Mouse (Mus musculus): Measurements from ENCODE around the gene Rbx1. TPM values are rescaled to one million over a fixed set of nuclear protein-coding genes. Genes with fewer than 3 reads are reported as not detected.
A peak's percentile ranks its signal among the peaks of the same experiment; 100 is the strongest.

Rbx1 gene
- total RNA-seq, 2 experiments from 2014 or later, result 118 to 123 TPM

GRCm38 (mm10) chr15:81483691-81484090 lies 17.6 kb downstream of the Rbx1 start:
- DNase-seq, result no peak

GRCm38 (mm10) chr15:81485483-81485882 lies 19.4 kb downstream of the Rbx1 start:
- DNase-seq, result no peak

- no peak for DNase-seq
Measured at GRCm38 (mm10) chr15:81503466-81503865, 37.4 kb downstream of the Rbx1 start.

- no peak for DNase-seq
Measured at GRCm38 (mm10) chr15:81503995-81504394, 37.9 kb downstream of the Rbx1 start.

GRCm38 (mm10) chr15:81507201-81507600 lies 41.1 kb downstream of the Rbx1 start:
- no peak for DNase-seq

- no peak for DNase-seq
Measured at GRCm38 (mm10) chr15:81510621-81511020, 44.5 kb downstream of the Rbx1 start.

- DNase-seq, result peak; percentile 45
Measured at GRCm38 (mm10) chr15:81511601-81512261, 45.6 kb downstream of the Rbx1 start.

- peak; percentile 81 for DNase-seq
Measured at GRCm38 (mm10) chr15:81514111-81514971, 48.2 kb downstream of the Rbx1 start.

- DNase-seq, result no peak
Measured at GRCm38 (mm10) chr15:81515221-81515620, 49.1 kb downstream of the Rbx1 start.

GRCm38 (mm10) chr15:81518031-81518430 lies 51.9 kb downstream of the Rbx1 start:
- DNase-seq, result no peak

- no peak for DNase-seq
Measured at GRCm38 (mm10) chr15:81518761-81519160, 52.7 kb downstream of the Rbx1 start.

GRCm38 (mm10) chr15:81522036-81522751 lies 56.1 kb downstream of the Rbx1 start:
- peak; percentile 29 for DNase-seq

- no peak for DNase-seq
Measured at GRCm38 (mm10) chr15:81522761-81523168, 56.7 kb downstream of the Rbx1 start.

GRCm38 (mm10) chr15:81523169-81523871 lies 57.2 kb downstream of the Rbx1 start:
- DNase-seq, result peak; percentile 93

- no peak for DNase-seq
Measured at GRCm38 (mm10) chr15:81523901-81524300, 57.8 kb downstream of the Rbx1 start.

Other genes with a start within 250 kb of the Rbx1 start
- gene Mchr1, start 230.8 kb upstream of the Rbx1 start, total RNA-seq (2021), result 1 to 10 TPM; 1.9 TPM
- gene Slc25a17, start 105.5 kb upstream of the Rbx1 start, total RNA-seq (2021), result 10 to 100 TPM; 20.5 to 23.1 TPM
- 100 to 1,000 TPM; 102 to 126 TPM for gene St13, start 66.2 kb upstream of the Rbx1 start, total RNA-seq (2021)
- gene Xpnpep3, start 66.2 kb upstream of the Rbx1 start, total RNA-seq (2021), result 1 to 10 TPM; 7.5 to 8.6 TPM
- not detected for gene Dnajb7, start 58.0 kb upstream of the Rbx1 start, total RNA-seq (2021)
- gene Ep300, start 119.1 kb downstream of the Rbx1 start, total RNA-seq (2021), result 10 to 100 TPM; 31.2 to 38.4 TPM
- gene L3mbtl2, start 197.6 kb downstream of the Rbx1 start, total RNA-seq (2021), result 1 to 10 TPM; 7.5 to 9.3 TPM
- gene Chadl, start 231.0 kb downstream of the Rbx1 start, total RNA-seq (2021), result 1 to 10 TPM; 2.4 to 3.4 TPM